Mouse (Mus musculus) embryonic fibroblast, embryonic 13.5 days (primary cell): ENCODE measurements around the gene Adgrd1.

Experiments
- CTCF ChIP-seq: IDR thresholded peaks from 2 replicates; pipeline ENCODE4 v1.5.1; 2011; ENCODE audit warnings: mild to moderate bottlenecking, control low read depth, low read length, moderate library complexity, borderline replicate concordance; ENCODE audit not compliant: insufficient read depth
- POLR2A ChIP-seq: IDR thresholded peaks from 2 replicates; pipeline ENCODE4 v1.6.1; 2011; ENCODE audit warnings: low read depth, mild to moderate bottlenecking, control low read depth, low read length, moderate library complexity

- TF ChIP-seq POLR2A: no peak
- no peak for TF ChIP-seq CTCF
Measured at GRCm38 (mm10) chr5:129065301-129065700, 31.2 kb upstream of the Adgrd1 start.
